Mouse (Mus musculus) spleen, adult 2 months (tissue): ENCODE measurements around the gene Rnf169. TPM values are rescaled to one million over a fixed set of nuclear protein-coding genes. Genes with fewer than 3 reads are reported as not detected.

Experiments used
- DNase-seq, 2 experiments: peaks; one replicate each; pipeline versions ENCODE4 v3.0.0 to v3.0.0-alpha.2; 2012 to 2021; ENCODE audit warnings: low spot score in 2 of 2, low read depth in 1 of 2
- H3K27ac ChIP-seq: fragments of 200-500 bp; 2 replicates; pipeline ENCODE4 v1.5.1; 2012; ENCODE audit warnings: low read length, inconsistent platforms; ENCODE audit not compliant: insufficient read depth
- H3K27me3 ChIP-seq: fragments of 200-500 bp; 2 replicates; pipeline ENCODE4 v1.6.1; 2012; ENCODE audit warnings: mild to moderate bottlenecking, moderate library complexity, low read length, inconsistent platforms; ENCODE audit not compliant: control insufficient read depth, insufficient read depth
- H3K36me3 ChIP-seq: fragments of 200-500 bp; 2 replicates; pipeline ENCODE4 v1.6.1; 2012; ENCODE audit warnings: mild to moderate bottlenecking, low read length, inconsistent platforms; ENCODE audit not compliant: control insufficient read depth, insufficient read depth
- H3K4me1 ChIP-seq: fragments of 200-500 bp; 2 replicates; pipeline ENCODE4 v1.6.1; 2011; ENCODE audit warnings: inconsistent platforms; ENCODE audit not compliant: control insufficient read depth, insufficient read depth, insufficient read length
- H3K4me3 ChIP-seq: fragments of 200-500 bp; 2 replicates; pipeline ENCODE4 v1.5.1; 2011; ENCODE audit warnings: mild to moderate bottlenecking, inconsistent platforms; ENCODE audit not compliant: insufficient read depth, insufficient read length; ENCODE audit errors: extremely low read depth
- CTCF ChIP-seq: fragments of 200-500 bp; IDR thresholded peaks from 2 replicates; pipeline ENCODE4 v1.5.1; 2011; ENCODE audit warnings: mild to moderate bottlenecking, inconsistent platforms; ENCODE audit not compliant: insufficient read depth, insufficient read length, insufficient replicate concordance; ENCODE audit errors: extremely low read depth
- POLR2A ChIP-seq: fragments of 200-500 bp; IDR thresholded peaks from 2 replicates; pipeline ENCODE4 v1.6.1; 2011; ENCODE audit warnings: low read depth, low read length, inconsistent platforms
- WGBS: fragments of 180-500 bp; shearing (Covaris S2); methylation state at CpG from one replicate; pipeline ENCODE4 v1.1.7; 2018; 5-methylcytosine and 5-hydroxymethylcytosine counted together
- polyA plus RNA-seq: library from polyadenylated mRNA; depleted of rRNA; stranded (reverse); fragments of >200 nt; gene quantifications from 2 replicates; pipeline ENCODE4 v1.2.3, GENCODE M21; 2012

Gene Rnf169
- polyA plus RNA-seq, 1 experiment = 4.3 TPM

DNA sequence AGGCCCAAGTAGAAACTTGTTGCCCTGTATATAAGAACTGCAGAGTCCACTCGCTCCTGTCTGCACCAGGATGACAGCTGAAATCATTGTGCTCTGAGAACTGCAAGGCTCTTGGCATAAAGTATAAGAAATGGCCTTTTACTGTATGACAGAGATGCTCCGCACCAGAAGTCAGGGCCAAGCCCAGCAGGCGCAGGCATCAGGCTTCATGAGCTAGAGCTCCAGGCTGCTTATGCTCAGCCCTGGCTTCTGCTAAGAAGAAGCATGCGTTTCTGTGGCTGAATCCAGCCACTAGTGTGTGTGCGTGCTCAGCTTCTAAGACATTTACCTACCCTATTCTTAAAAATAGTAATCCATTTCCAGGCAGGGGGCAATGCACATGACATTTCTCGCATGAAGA, 85.8 kb downstream of the Rnf169 start:
- no peak for DNase-seq
- H3K27ac ChIP-seq = no peak overlapping the region
- no peaks in the 10 kb centered on the region for H3K36me3 ChIP-seq
- H3K27me3 ChIP-seq = no peaks in the 10 kb centered on the region
- TF ChIP-seq POLR2A (no peak), CTCF (no peak)
- H3K4me3 ChIP-seq = no peak overlapping the region
- H3K4me1 ChIP-seq = peaks cover 2% of the 10 kb centered on the region; the same call in 1 of the 2 replicates
- WGBS = 84% methylated on average over 6 of the region's 6 CpGs

DNA sequence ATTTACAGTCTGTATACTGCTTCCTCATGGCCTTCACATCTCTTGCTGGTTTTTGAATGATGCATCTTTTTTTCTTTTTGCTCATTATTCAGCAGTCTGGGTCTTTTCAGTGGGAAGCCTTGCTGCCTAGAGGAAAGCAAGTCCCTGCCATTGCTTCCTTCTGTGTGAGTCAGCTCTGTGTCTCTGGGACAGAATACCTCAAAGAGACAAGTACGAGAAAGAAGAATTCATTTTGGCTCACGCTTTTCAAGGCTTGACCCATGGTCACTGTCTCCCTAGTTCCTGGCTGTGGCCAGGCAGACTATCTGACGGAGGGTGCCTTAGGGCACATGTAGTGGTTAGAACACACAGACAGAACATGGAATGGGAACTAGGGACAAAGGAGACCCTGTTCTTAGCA, 86.3 kb downstream of the Rnf169 start:
- H3K36me3 ChIP-seq = no peaks in the 10 kb centered on the region
- DNase-seq = no peak
- H3K27me3 ChIP-seq = no peaks in the 10 kb centered on the region
- TF ChIP-seq POLR2A (no peak), CTCF (no peak)
- peaks cover 2% of the 10 kb centered on the region; the same call in 1 of the 2 replicates for H3K4me1 ChIP-seq
- H3K4me3 ChIP-seq = no peak overlapping the region
- 88% methylated on average over 3 of the region's 3 CpGs for WGBS
- no peak overlapping the region for H3K27ac ChIP-seq

- Histone ChIP-seq H3K27me3 (no peaks in the 10 kb centered on the region), H3K36me3 (no peaks in the 10 kb centered on the region), H3K4me3 (no peak overlapping the region), H3K4me1 (peaks cover 2% of the 10 kb centered on the region; the same call in 1 of the 2 replicates), H3K27ac (no peak overlapping the region)
- no peak for DNase-seq
- WGBS = 81% methylated on average over 2 of the region's 2 CpGs
- no peak for TF ChIP-seq CTCF
- no peak for TF ChIP-seq POLR2A
Observed at GRCm38 (mm10) chr7:99892351-99892750, 87.9 kb downstream of the Rnf169 start.

DNA sequence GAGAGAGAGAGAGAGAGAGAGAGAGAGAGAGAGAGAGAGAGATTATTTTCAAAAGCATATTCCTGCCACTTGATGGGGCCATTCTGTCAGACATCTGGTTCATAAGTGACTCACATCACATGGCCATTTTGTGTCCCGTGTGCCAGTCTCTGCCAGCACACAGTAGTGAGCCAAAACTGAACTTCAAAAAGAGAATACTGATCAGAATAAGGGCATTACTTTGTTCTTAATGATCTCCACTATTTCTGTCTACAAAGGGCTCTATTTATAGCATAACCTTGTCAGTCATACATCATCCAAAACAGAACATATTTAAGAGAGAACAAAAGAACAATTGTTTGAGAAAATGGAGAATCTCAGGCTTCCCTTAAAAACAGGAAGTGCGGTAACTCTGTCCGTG, 88.8 kb downstream of the Rnf169 start:
- no peak for TF ChIP-seq CTCF
- TF ChIP-seq POLR2A = no peak
- Histone ChIP-seq H3K4me1 (peaks cover 2% of the 10 kb centered on the region; the same call in 1 of the 2 replicates), H3K27me3 (no peaks in the 10 kb centered on the region), H3K27ac (no peak overlapping the region), H3K36me3 (no peaks in the 10 kb centered on the region), H3K4me3 (no peak overlapping the region)
- no peak for DNase-seq
- 38% methylated on average over 3 of the region's 3 CpGs for WGBS

- DNase-seq = no peak
- WGBS = 64% methylated on average over 3 of the region's 3 CpGs
- TF ChIP-seq POLR2A (no peak), CTCF (no peak)
- H3K4me1 ChIP-seq = peaks cover 2% of the 10 kb centered on the region; the same call in 1 of the 2 replicates
- H3K4me3 ChIP-seq = no peak overlapping the region
- no peaks in the 10 kb centered on the region for H3K36me3 ChIP-seq
- H3K27ac ChIP-seq = no peak overlapping the region
- H3K27me3 ChIP-seq = no peaks in the 10 kb centered on the region
Observed at GRCm38 (mm10) chr7:99890168-99890755, 90.0 kb downstream of the Rnf169 start.

DNA sequence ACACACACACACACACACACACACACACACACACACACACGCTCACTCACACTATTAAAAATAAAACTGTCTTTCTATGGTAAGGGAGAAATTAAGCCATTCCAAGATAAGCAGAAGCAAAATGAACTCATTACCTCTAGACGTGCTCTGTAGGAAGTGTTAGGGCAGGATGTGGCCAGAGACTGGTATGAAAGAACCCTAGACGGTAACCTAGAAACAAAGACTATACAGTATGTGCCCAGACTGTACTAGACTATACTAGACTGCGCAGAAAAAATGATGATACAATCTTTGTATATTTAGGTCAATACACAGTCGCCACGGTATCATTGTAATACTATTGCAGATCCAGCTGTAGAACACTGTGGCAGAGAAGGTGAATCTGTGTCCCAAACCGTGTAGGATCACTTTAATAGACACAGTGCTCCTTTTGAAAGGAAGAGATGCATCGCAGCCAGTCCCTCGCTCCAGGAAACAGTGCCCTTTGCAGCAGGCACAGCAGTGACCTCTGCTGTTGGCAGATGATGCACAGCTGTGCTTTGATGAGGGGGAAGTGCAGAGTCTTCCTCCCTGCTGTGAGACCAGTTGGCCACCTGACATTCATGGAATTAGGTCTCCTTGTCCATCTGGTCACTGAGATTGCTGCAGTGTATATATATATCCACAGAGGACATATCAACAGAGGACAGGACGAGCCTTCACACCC, 90.9 kb downstream of the Rnf169 start:
- peak; percentile 18 to 26 for DNase-seq
- TF ChIP-seq CTCF (peak; percentile 31; the same call in 1 of the 2 replicates), POLR2A (no peak)
- Histone ChIP-seq H3K27me3 (no peaks in the 10 kb centered on the region), H3K27ac (no peak overlapping the region), H3K4me3 (no peak overlapping the region), H3K4me1 (peaks cover 2% of the 10 kb centered on the region; the same call in 1 of the 2 replicates), H3K36me3 (no peaks in the 10 kb centered on the region)
- WGBS = 13% methylated on average over 10 of the region's 10 CpGs

GRCm38 (mm10) chr7:99887743-99888142, 92.5 kb downstream of the Rnf169 start:
- DNase-seq = no peak
- Histone ChIP-seq H3K27ac (no peak overlapping the region), H3K4me1 (peaks cover 2% of the 10 kb centered on the region; the same call in 1 of the 2 replicates), H3K4me3 (no peak overlapping the region), H3K27me3 (no peaks in the 10 kb centered on the region), H3K36me3 (no peaks in the 10 kb centered on the region)
- TF ChIP-seq CTCF (no peak), POLR2A (no peak)
